Mouse (Mus musculus): ENCODE results near the gene Spag5.

DNA sequence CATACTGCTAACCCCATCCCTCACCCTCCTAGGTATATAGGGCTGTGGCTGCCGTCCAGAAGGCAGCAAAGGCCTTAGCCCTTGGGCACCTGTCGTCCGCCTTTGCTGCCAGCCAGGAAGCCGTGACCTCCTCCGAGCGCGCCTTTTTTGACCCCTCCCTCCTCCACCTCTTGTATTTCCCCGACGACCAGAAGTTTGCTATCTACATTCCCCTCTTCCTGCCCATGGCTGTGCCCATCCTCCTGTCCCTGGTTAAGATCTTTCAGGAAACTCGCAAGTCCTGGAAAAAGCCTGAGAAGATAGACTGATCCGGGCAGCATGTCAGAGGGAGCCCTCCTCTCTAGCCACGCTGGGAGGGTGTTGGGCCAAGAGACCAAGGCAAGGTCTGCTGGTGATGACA is 40.4 kb downstream of the Spag5 start:
- TF ChIP-seq POLR2A (IDR thresholded peaks at IDR 0.05; ENCODE audit: insufficient read depth, low read depth, low read length) (no peak), CTCF (IDR thresholded peaks at IDR 0.05) (no peak), EP300 (IDR thresholded peaks at IDR 0.05; ENCODE audit: insufficient read depth, low read depth, low read length) (no peak)

Measured in heart, adult 2 months (tissue).